Mouse (Mus musculus) cerebellum, adult 2 months (tissue): Measurements from ENCODE around the gene Phf20.

Source experiments
- CTCF ChIP-seq: fragments of 200-500 bp; IDR thresholded peaks from 2 replicates; pipeline ENCODE4 v1.5.1; 2011; ENCODE audit warnings: low read depth, mild to moderate bottlenecking, control low read depth, low read length, moderate library complexity, borderline replicate concordance; ENCODE audit not compliant: insufficient read depth
- POLR2A ChIP-seq: fragments of 200-500 bp; IDR thresholded peaks from 2 replicates; pipeline ENCODE4 v1.6.1; 2011; ENCODE audit warnings: low read length, control low read depth, borderline replicate concordance; ENCODE audit not compliant: insufficient read depth

- TF ChIP-seq CTCF (no peak), POLR2A (no peak)
Observed at GRCm38 (mm10) chr2:156298458-156298857, 102.2 kb downstream of the Phf20 start.
